Mouse (Mus musculus) heart, embryonic 15.5 days (tissue): ENCODE measurements around the gene Nfkb2. TPM values are rescaled to one million over a fixed set of nuclear protein-coding genes. Genes with fewer than 3 reads are reported as not detected.

Experiments used
- ATAC-seq: fragments of 200-750 bp; cut with Nextera tagmentation; replicated peaks from 2 replicates; pipeline ENCODE4 v1.8.0; 2017; ENCODE audit warnings: low read depth, moderate TSS enrichment; ENCODE audit not compliant: insufficient number of reproducible peaks, insufficient read depth, low FRiP score
- H3K27ac ChIP-seq: fragments of 300-500 bp; sonication (generic); 2 replicates; pipeline ENCODE4 v1.5.1; 2015; ENCODE audit warnings: mild to moderate bottlenecking, inconsistent platforms
- H3K27me3 ChIP-seq: fragments of 300-500 bp; sonication (generic); 2 replicates; pipeline ENCODE4 v1.6.1; 2015; ENCODE audit warnings: inconsistent platforms
- H3K36me3 ChIP-seq: fragments of 300-500 bp; sonication (generic); 2 replicates; pipeline ENCODE4 v1.6.1; 2015; ENCODE audit warnings: mild to moderate bottlenecking, inconsistent platforms
- H3K4me1 ChIP-seq: fragments of 300-500 bp; sonication (generic); replicated peaks from 2 replicates; pipeline ENCODE4 v1.6.1; 2015; ENCODE audit warnings: inconsistent platforms
- H3K4me2 ChIP-seq: fragments of 300-500 bp; sonication (generic); 2 replicates; pipeline ENCODE4 v1.6.1; 2015; ENCODE audit warnings: inconsistent platforms, mild to moderate bottlenecking, moderate library complexity
- H3K4me3 ChIP-seq: fragments of 300-500 bp; sonication (generic); 2 replicates; pipeline ENCODE4 v1.5.1; 2015; ENCODE audit warnings: mild to moderate bottlenecking, inconsistent platforms
- H3K9ac ChIP-seq: fragments of 300-500 bp; sonication (generic); 2 replicates; pipeline ENCODE4 v1.6.1; 2015; ENCODE audit warnings: mild to moderate bottlenecking, inconsistent platforms
- H3K9me3 ChIP-seq: fragments of 300-500 bp; sonication (generic); replicated peaks from 2 replicates; pipeline ENCODE4 v1.6.1; 2016; ENCODE audit warnings: inconsistent platforms
- WGBS: fragments of 180-500 bp; shearing (Covaris S2); methylation state at CpG from one replicate; pipeline ENCODE4 v1.1.7; 2015; ENCODE audit warnings: mixed read lengths; 5-methylcytosine and 5-hydroxymethylcytosine counted together
- microRNA counts: library from miRNA; unstranded; fragments of <30 nt; microRNA quantifications from one replicate; lab custom pipeline; 2016
- microRNA-seq: library from miRNA; unstranded; fragments of <30 nt; microRNA quantifications from one replicate; pipeline ENCODE4, GENCODE M21; 2016
- polyA plus RNA-seq: library from polyadenylated mRNA; unstranded; fragments of >200 nt; fragmentation: Nextera tagmentation; extraction: Ambion mirVana; gene quantifications from 2 replicates; pipeline ENCODE4 v1.2.1, GENCODE M21; 2015

Gene Nfkb2
- polyA plus RNA-seq, 1 experiment from 2014 or later, result 7.7 TPM

DNA sequence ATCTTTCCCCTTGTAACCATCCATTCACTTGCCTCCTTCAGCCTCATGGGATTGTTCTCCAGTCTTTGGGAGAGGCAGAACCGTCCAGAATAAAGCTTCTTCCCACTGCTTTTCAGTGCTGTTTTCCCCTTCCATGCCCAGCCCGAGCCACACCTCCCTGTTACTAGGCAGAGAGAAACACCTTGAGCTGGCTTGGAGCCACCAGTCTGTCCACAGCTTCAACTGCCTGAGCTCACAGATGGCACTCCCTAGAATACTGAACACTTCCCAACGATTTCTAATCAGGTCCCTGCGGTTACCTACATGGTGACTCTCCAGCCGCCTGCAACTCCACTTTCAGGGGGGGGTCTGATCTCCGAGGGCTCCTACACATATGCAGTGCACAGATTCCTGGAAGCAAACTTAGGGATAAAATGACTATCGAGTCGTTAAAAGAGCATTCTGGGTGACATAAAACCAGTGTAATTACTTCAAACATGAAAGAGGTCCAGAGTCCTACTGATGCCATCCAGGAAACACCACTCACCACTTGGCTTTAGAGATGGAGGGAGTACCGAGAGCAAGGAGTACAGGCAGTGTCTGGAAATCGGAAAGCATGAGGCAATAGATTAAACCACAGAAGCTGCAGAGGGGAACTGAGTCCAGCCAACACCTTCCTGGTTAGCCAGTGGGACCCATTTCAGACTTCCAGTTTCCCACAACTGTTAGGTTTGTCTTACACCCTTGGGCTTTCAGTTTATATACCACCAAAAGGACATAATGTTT, 46.2 kb downstream of the Nfkb2 start, which contains the start of gene 2310034G01Rik:
Gene 2310034G01Rik (minus strand): TSS at position 135 of the 765 bp plus-strand sequence.
- no peak for ATAC-seq

DNA sequence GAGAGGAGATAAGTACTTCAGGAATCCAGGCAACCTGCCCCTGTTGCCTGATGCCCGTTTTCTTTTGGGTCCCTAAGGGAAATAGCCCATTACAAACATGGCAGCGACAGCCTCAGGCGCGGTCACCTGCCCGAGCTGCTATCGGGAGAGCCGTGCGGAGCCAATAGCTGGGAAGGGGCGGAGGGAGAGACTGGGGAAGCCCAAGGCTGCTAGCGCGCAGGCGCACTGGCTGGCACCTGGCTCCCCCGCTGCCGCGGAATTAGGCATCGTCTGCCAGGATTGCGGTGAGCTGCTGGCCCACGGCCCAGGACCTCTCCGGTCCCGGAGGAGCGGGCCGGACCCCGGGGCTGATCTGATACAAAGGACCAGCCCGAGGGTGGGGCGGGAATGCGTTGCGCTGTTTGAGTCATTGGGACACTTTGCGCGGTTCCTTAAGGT, 52.6 kb downstream of the Nfkb2 start:
- H3K27ac ChIP-seq, result peak overlapping the region; percentile 64; the same call in 1 of the 2 replicates
- peaks cover 14% of the 10 kb centered on the region for H3K4me1 ChIP-seq
- H3K36me3 ChIP-seq, result no peaks in the 10 kb centered on the region
- no peaks in the 10 kb centered on the region for H3K9me3 ChIP-seq
- under 1% methylated on average over 29 of the region's 29 CpGs for WGBS
- H3K4me2 ChIP-seq, result peak overlapping the region; percentile 91
- peak overlapping the region; percentile 59 for H3K9ac ChIP-seq
- peaks cover 14% of the 10 kb centered on the region for H3K27me3 ChIP-seq
- peak overlapping the region; percentile 62 for H3K4me3 ChIP-seq
- peak; percentile 79 for ATAC-seq

More for the DNA sequence above, 46.2 kb downstream of the Nfkb2 start, which contains the start of gene 2310034G01Rik:
- H3K27ac ChIP-seq, result peak within 1 kb of the TSS; percentile 67
- H3K9ac ChIP-seq, result peak within 1 kb of the TSS; percentile 75
- peak within 1 kb of the TSS; percentile 96 for H3K4me2 ChIP-seq
- H3K4me3 ChIP-seq, result peak within 1 kb of the TSS; percentile 60
- 50% methylated on average over 10 of the region's 10 CpGs for WGBS
- H3K36me3 ChIP-seq, result no peaks in the 10 kb centered on the region
- H3K9me3 ChIP-seq, result no peaks in the 10 kb centered on the region
- H3K4me1 ChIP-seq, result peaks cover 18% of the 10 kb centered on the region
- H3K27me3 ChIP-seq, result 0 out of 2 replicates have a peak, but pooled peaks cover 4% of the 10 kb centered on the region

GRCm38 (mm10) chr19:46357344-46358280, 53.5 kb downstream of the Nfkb2 start:
- H3K9ac ChIP-seq, result peak overlapping the region; percentile 59
- H3K4me1 ChIP-seq, result peaks cover 14% of the 10 kb centered on the region
- H3K4me2 ChIP-seq, result peak overlapping the region; percentile 91
- H3K36me3 ChIP-seq, result no peaks in the 10 kb centered on the region
- WGBS, result 18% methylated on average over 25 of the region's 25 CpGs
- H3K4me3 ChIP-seq, result peak overlapping the region; percentile 62
- peak overlapping the region; percentile 64 for H3K27ac ChIP-seq
- no peaks in the 10 kb centered on the region for H3K9me3 ChIP-seq
- peaks cover 14% of the 10 kb centered on the region for H3K27me3 ChIP-seq
- ATAC-seq, result no peak; the same call in 1 of the 2 replicates

- no peak for ATAC-seq
- peaks cover 14% of the 10 kb centered on the region for H3K27me3 ChIP-seq
- no peak overlapping the region for H3K9ac ChIP-seq
- no peaks in the 10 kb centered on the region for H3K9me3 ChIP-seq
- peak overlapping the region; percentile 91 for H3K4me2 ChIP-seq
- WGBS, result 55% methylated on average over 4 of the region's 4 CpGs
- peaks cover 14% of the 10 kb centered on the region for H3K4me1 ChIP-seq
- H3K36me3 ChIP-seq, result no peaks in the 10 kb centered on the region
- peak overlapping the region; percentile 62; the same call in 1 of the 2 replicates for H3K4me3 ChIP-seq
- peak overlapping the region; percentile 64 for H3K27ac ChIP-seq
These were observed 54.3 kb downstream of the Nfkb2 start for GRCm38 (mm10) chr19:46358381-46358780.

MicroRNAs within 50 kb of the gene (microRNA counts, 519-probe panel; counts per million panel counts)
- microRNA mmu-miR-146b (lab: Ali Mortazavi, UCI), result 2,547 counts per million, percentile 54 among the panel's probes with 10 or more counts

Small RNA genes within 50 kb of the gene (microRNA-seq; reads per million reads assigned to microRNA genes)
- gene Mir146b, result not detected

Other genes starting within 250 kb of the Nfkb2 start
- gene Nolc1, start 228.5 kb upstream of the Nfkb2 start, polyA plus RNA-seq, result 37.0 and 46.9 TPM in 2 replicates
- not detected in 2 replicates for gene Elovl3, start 172.4 kb upstream of the Nfkb2 start, polyA plus RNA-seq
- 0.39 and 0.48 TPM in 2 replicates for gene Pitx3, start 156.0 kb upstream of the Nfkb2 start, polyA plus RNA-seq
- gene Gbf1, start 151.8 kb upstream of the Nfkb2 start, polyA plus RNA-seq, result 41.2 and 48.2 TPM in 2 replicates
- gene Psd, start 22.8 kb downstream of the Nfkb2 start, polyA plus RNA-seq, result 4.5 and 6.8 TPM in 2 replicates
- gene Fbxl15, start 23.9 kb downstream of the Nfkb2 start, polyA plus RNA-seq, result 10.5 and 11.4 TPM in 2 replicates
- 118 and 139 TPM in 2 replicates for gene Cuedc2, start 34.4 kb downstream of the Nfkb2 start, polyA plus RNA-seq
- 4.1 and 7.5 TPM in 2 replicates for gene Mfsd13a, start 36.8 kb downstream of the Nfkb2 start, polyA plus RNA-seq
- gene 2310034G01Rik, start 46.0 kb downstream of the Nfkb2 start, polyA plus RNA-seq, result 0.67 and 1.1 TPM in 2 replicates
- gene Actr1a, start 91.4 kb downstream of the Nfkb2 start, polyA plus RNA-seq, result 103 and 122 TPM in 2 replicates
- 15.2 and 20.6 TPM in 2 replicates for gene Sufu, start 92.6 kb downstream of the Nfkb2 start, polyA plus RNA-seq
- 15.9 and 19.2 TPM in 2 replicates for gene Trim8, start 197.4 kb downstream of the Nfkb2 start, polyA plus RNA-seq